Comparison of ENCODE assay signal across 31 mouse cellular contexts in genomic region chr2:124499670-124500069, GRCm38 (mm10).
"Had no signal": no experiment of that assay in that cellular context is flagged by ENCODE, and none has a peak within 500 bp of the region (broad histone marks: within the 10 kb centered on the region; RNA-seq: fewer than 3 reads in every experiment).

No protein-coding gene starts in this region.

- H3K27ac ChIP-seq: limb, embryonic 10.5 days; limb, embryonic 12.5 days; limb, embryonic 13.5 days; limb, embryonic 15.5 days; liver, embryonic 12.5 days; liver, embryonic 13.5 days; liver, embryonic 14.5 days; liver, embryonic 15.5 days; lung, embryonic 15.5 days; macrophage; midbrain, embryonic 10.5 days; midbrain, embryonic 12.5 days; midbrain, embryonic 13.5 days; midbrain, embryonic 15.5 days had no signal

- H3K27me3 ChIP-seq: limb, embryonic 12.5 days; limb, embryonic 13.5 days; limb, embryonic 15.5 days; liver, embryonic 12.5 days; liver, embryonic 13.5 days; liver, embryonic 15.5 days; lung, embryonic 15.5 days; megakaryocyte, embryonic 14.5 days had no signal

- ATAC-seq: liver, embryonic 12.5 days; liver, postnatal 0 days; lung, postnatal 0 days; midbrain, embryonic 13.5 days; midbrain, embryonic 15.5 days; midbrain, embryonic 16.5 days had no signal

- H3K4me3 ChIP-seq: limb, embryonic 10.5 days; limb, embryonic 12.5 days; limb, embryonic 13.5 days; limb, embryonic 15.5 days; liver, embryonic 12.5 days; liver, embryonic 13.5 days; liver, embryonic 15.5 days; lung, embryonic 15.5 days; megakaryocyte, embryonic 14.5 days; midbrain, embryonic 10.5 days; midbrain, embryonic 12.5 days; midbrain, embryonic 13.5 days; midbrain, embryonic 15.5 days; myocyte had no signal

- H3K9ac ChIP-seq: limb, embryonic 12.5 days; limb, embryonic 13.5 days; limb, embryonic 15.5 days; liver, embryonic 12.5 days; liver, embryonic 13.5 days; liver, embryonic 14.5 days; liver, embryonic 15.5 days; liver, postnatal 0 days; lung, embryonic 14.5 days; lung, embryonic 15.5 days; midbrain, embryonic 12.5 days; midbrain, embryonic 13.5 days; midbrain, embryonic 15.5 days had no signal

- H3K4me2 ChIP-seq: limb, embryonic 12.5 days; limb, embryonic 13.5 days; limb, embryonic 15.5 days; liver, embryonic 11.5 days; liver, embryonic 12.5 days; liver, embryonic 13.5 days; liver, embryonic 15.5 days; lung, embryonic 14.5 days; lung, embryonic 15.5 days; midbrain, embryonic 11.5 days; midbrain, embryonic 12.5 days; midbrain, embryonic 13.5 days; midbrain, embryonic 15.5 days had no signal

- DNase-seq: left cerebral cortex, postnatal 4 days; liver; liver, embryonic 13.5 days; liver, postnatal 0 days; lung, adult 18-20 months; lung, adult 2 months; lung, embryonic 14.5 days; lung, postnatal 10 days; lung, postnatal 14 days; lung, postnatal 36 days; lung, postnatal 4 days; midbrain, embryonic 14.5 days had no signal

- H3K4me1 ChIP-seq: limb, embryonic 10.5 days; limb, embryonic 12.5 days; limb, embryonic 13.5 days; limb, embryonic 15.5 days; liver, embryonic 12.5 days; liver, embryonic 13.5 days; liver, embryonic 15.5 days; lung, embryonic 15.5 days; megakaryocyte, embryonic 14.5 days; midbrain, embryonic 10.5 days; midbrain, embryonic 12.5 days; midbrain, embryonic 13.5 days; midbrain, embryonic 15.5 days had no signal

- H3K9me3 ChIP-seq: limb, embryonic 10.5 days; limb, embryonic 12.5 days; limb, embryonic 13.5 days; limb, embryonic 15.5 days; liver, embryonic 12.5 days; liver, embryonic 13.5 days; liver, embryonic 15.5 days; lung, embryonic 15.5 days; megakaryocyte, embryonic 14.5 days; midbrain, embryonic 10.5 days; midbrain, embryonic 12.5 days; midbrain, embryonic 13.5 days; midbrain, embryonic 15.5 days had no signal

- H3K36me3 ChIP-seq: limb, embryonic 10.5 days; limb, embryonic 12.5 days; limb, embryonic 13.5 days; limb, embryonic 15.5 days; liver, embryonic 12.5 days; liver, embryonic 13.5 days; liver, embryonic 15.5 days; lung, embryonic 15.5 days; midbrain, embryonic 10.5 days; midbrain, embryonic 12.5 days; midbrain, embryonic 13.5 days; midbrain, embryonic 15.5 days had no signal
